Mouse (Mus musculus) c-Kit-negative CD71-positive TER-119-positive erythroid progenitor cells, embryonic 14.5 days (primary cell): ENCODE measurements around the gene Gm10842.

ENCODE experiments used
- DNase-seq: peaks from one replicate; pipeline ENCODE4 v3.0.0-alpha.2; 2013; ENCODE audit warnings: low read depth, low spot score

The Gm10842 gene

DNA sequence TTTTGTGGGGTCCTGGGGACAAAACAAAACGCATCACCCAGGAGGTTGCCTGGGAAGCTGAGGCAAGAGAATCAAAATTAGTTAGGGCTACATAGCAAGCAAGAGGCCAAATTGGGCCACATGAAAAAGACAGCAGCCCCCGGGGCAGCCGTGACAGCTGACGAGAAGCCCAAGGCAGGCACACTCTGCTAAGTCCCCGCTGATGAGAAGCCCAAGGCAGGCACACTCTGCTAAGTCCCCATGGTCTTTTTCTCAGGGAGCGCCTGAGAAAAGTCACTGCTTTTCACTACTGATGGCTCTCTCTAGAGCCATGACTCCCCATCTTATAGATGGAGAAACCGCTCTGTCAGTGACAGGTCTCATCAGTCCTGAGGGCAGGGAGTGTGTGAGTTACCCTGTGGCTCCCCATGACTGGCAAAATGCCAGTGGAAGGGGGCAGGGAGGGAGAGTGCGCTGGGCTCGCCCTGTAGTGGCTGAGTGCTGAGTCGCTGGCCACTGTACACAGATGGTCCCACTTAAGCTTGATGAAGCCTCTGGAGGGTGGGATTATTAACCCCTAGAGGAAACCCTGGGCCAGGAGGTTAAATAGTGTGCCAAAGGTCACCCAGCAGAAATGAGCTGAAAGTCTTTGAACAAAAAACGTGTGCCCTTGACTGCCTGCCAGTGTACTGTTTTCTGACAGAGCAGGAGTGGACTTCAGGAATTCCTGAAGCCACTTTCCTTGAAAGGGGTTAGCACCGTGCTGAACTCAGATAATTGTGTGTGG, 6.6 kb downstream of the Gm10842 start:
- peak; percentile 70 for DNase-seq

DNA sequence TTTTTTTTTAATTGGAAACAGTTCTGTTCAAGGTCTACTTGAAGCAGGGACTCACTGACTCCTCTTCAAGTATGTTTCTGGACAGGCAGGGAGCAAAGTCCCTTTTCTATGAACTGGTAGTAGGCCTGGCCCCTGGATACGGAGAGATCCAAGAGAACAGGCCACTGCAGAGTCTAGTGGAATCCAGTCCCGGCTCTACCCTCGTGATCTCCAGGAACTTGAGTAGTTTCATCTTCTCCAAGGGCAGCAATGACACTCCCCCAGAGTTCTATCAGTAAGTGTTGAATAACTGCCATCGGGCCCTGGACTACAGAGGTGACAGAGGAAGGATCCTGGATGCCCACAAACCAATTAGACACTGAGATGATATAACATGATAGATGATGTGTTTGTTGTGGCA, 9.2 kb downstream of the Gm10842 start:
- no peak for DNase-seq

DNA sequence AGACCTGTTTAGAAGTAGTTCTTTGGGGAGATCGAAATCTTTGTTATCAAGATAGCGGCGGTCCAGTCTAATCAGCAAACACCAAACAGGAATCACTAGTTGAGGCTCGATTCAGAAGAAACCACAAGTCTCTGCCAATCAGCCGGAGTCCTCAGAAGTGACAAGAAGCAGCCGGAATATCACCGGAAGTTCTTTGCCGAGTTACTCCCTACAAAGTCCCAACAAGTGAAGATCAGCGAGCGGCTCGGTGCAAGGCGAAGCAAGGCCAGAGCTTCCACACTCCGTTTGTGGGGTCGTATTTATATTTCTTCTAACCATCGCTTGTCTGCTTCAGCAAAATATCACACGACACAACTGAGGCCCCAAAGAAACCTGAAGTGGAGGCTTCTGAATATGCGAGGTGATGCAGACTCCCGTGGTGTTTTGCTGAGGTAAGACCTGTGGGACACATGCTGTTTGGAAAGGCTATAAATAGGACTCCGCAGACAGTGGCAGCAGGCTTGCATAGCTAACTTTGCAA, 10.1 kb downstream of the Gm10842 start:
- DNase-seq: no peak

DNA sequence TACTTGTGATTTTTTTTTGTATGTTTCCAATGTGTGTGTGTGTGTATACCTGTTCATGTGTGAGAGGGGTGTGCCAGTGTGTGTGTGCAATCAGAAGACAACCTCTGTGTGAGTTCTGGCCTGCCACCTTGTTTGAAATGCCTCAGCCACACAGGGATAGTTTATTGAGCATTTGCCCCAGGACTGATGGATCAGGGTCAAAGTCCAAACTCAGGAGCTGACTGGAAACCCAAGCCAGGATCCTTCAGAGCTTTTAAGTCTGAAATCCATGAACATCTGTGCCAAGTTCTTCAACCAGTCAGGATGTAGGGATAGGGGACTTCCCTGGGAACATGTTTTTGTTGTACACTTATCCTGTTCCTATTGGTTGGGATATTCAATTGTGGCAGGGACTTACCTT, 11.4 kb downstream of the Gm10842 start:
- no peak for DNase-seq

DNA sequence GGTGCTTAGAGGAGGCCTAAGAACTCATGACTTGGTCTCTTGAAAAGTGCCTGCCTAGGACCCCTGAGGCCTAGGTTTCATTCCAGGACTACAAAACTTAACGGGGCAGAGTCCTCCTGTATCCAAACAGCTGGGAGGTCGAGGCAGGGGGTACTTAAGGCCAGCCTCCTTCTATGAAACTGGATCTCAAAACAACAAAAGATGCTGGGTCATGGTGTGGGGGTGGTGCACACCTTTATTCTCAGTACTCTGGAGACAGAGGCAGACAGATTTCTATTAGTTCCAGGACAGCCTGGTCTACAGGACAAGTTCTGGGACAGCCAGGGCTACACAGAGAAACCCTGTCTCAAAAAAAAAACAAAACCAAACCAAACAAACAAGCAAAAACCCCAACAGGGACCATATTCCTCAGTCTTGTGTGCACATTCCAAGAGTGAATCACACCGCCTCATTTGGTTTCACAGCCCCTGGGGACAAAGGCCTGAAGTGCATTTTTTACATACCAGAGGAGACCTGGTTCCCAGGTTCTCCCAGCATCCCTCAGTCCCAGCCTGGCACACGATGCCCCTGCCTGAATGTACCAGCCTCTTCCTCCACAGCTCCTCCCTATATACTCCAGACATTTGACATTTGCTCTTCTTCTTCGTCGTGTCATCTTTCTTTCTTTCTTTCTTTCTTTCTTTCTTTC, 13.1 kb downstream of the Gm10842 start:
- DNase-seq: no peak

DNA sequence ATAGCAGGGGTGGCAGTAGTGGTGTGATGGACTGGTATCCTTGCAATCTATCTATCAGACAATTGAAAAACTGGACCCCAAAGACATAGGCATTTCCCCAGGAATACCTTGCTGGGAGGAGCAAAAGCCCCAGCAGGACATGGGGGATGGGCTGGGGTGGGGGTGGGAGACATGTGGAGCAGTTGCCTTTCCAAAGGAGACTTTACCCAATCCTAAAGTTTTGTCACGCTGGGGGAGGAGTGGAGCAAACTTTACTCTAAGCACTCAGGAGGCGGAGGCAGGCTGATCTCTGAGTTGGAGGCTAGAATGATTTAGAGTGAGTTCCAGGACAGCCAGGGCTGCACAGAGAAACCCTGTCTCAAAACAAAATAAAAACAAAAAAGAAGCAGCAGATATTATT, 14.7 kb downstream of the Gm10842 start:
- DNase-seq: no peak

DNA sequence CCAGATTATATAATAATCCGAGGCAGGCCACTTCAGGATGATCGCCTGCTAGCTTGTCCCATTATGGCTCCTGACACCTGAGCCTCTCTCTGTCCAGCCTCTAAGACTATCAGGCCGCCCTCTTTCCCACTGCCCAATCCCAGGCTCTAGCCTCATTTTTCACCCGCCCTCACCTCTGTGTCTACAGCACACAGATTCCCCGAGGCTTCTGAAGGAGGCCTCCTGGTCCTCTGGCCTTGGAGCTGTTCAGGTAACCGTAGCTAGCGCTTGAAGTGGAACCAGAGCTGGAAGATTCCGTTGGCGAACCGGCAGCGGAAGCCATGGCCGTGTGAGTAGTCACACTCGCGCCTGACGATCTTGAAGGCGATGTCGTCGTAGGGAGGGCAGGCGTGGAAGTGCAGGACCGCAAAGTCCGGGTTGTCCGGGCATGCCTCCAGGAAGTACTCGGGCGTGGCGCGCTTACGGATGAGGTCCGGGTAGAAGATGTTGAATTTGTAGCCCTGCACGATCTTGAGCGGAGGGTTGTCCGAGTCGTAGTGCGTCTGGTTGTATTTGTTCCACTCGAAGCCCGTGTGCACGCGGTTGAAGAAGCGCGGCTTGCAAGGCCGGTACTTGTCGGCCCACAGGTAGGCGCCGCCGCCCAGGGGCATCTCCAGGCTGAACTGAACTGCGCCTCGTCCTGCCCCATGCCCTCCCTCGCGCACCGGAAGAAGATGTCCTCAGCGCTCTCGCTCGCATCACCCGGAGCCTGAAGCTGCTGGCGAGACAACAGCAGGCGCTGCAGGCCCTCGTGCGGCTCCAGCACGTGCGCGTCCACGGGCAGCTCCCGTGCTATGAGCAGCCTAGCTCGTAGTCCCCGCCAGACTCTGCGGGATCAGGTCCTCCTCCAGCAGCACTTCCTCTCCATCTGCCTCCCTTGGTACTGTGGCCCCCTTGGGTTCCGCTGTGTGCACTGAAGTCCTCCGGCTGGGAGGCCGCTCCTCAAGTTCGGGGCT, 18.1 kb downstream of the Gm10842 start:
- DNase-seq: no peak

DNA sequence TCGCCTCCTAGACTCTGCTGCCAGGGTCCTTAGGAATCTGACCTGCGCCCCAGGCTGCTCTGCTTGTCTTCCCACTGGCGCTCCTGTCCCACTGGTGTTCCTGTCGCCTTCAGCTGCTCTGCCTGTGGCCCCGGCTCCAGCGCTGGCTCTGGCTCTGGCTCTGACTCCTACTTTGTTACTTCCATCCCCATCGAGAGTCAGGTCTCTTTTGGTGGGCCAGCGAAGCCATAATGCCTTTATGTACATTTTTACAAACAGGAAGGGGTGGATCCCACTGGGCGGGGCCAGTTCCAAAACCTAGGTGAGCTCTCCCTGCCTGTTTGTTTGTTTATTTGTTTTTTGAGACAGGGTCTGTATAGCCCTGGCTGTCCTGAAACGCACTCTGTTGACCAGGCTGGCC, 20.1 kb downstream of the Gm10842 start:
- DNase-seq: no peak

DNA sequence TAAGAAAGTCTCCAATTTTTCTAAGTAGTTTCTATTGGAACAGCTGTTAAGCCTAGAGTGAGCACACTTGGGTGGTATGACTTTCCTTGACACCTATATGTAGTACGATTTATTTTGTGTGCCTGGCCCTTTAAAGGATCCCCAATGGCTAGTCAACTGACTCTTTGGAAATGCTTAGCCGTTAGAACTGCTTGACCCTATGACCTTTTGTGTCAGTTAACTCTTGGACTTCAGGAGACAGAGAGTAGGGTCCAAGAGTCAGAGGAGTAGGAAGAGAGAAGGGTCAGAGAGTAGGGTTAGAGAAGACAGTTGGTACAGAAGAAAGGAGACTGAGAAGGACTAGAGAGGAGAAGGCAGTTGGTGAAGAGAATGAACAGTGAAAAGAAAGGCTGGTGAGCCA, 31.8 kb downstream of the Gm10842 start, which contains the start of gene Tlk2:
TSS of gene Tlk2 (plus strand) at position 292 of the 400 bp plus-strand sequence.
- DNase-seq: no peak

DNA sequence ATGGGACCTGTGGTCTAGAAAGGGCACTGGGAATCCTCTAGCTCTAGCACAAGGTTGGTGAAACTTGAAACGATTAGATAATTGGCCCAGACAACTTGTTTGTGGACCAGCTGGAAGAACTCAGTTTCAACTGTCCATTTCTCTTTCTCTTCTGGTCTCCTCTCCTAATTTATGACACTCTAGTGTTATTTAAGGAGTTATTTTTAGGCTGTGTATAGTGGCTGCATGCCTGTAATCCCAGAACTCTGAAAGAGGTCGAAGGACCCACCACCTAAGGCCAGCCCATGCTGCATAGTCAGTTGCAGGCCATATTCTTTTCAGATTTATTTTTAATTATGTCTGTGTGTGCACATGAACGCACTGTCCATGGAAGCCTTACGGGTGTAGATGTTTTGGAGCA, 32.8 kb downstream of the Gm10842 start:
- no peak for DNase-seq

DNA sequence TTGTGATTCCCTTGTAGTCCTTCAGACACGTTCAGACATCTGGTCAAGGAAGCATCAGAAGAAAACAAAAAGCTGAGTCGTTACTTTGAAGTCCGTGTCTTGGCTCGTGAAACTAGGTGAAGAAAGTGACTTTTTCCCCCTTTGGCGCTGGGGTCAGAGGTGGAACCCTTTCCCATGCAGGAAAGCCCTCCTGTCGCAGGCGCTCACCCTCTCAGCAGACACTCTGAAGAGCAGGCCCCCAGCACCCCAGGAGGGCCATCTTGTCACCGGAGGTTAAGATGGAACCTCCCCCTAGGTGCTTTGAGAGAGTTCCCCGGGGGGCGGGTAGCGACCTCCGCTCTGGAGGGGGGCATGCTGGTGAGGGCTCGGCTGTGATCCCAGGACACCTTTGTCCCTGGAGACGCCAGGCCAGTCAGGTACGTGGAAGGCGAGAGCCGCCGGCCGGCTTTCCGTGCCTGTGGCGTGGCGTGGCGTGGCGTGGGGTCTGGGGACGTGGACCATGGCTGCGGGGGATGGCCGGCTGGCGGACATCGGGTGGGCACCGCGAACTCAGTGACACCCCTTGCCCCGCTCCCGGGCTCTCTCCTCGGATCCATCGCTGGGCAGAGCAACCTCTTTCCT, 33.9 kb downstream of the Gm10842 start:
- DNase-seq: peak; percentile 36

DNA sequence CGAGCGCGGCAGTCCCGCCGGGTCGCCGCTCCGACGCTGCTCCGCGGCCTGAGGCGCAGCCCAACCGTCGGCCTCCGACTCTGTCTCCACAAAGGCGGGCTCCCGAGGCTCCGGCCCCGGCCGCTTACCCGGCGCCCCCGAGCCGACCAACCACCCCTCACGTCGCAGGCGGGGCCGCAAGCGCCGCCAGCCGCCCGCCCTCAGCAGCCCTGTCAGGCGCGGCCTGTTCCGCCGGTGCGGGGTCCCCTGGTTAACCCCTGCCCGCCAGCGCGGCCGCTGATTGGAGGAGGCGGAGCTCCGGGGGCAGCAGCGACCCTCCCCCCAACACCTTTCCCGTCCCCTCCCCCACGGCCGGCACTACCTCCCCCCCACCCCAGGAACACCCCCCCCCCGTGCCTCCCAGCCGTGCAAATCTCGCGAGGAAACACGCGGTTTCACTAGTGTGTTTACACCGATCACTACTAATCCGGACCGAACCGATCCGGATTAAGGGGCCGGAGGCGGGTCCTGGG, 34.5 kb downstream of the Gm10842 start:
- peak; percentile 78 for DNase-seq

DNA sequence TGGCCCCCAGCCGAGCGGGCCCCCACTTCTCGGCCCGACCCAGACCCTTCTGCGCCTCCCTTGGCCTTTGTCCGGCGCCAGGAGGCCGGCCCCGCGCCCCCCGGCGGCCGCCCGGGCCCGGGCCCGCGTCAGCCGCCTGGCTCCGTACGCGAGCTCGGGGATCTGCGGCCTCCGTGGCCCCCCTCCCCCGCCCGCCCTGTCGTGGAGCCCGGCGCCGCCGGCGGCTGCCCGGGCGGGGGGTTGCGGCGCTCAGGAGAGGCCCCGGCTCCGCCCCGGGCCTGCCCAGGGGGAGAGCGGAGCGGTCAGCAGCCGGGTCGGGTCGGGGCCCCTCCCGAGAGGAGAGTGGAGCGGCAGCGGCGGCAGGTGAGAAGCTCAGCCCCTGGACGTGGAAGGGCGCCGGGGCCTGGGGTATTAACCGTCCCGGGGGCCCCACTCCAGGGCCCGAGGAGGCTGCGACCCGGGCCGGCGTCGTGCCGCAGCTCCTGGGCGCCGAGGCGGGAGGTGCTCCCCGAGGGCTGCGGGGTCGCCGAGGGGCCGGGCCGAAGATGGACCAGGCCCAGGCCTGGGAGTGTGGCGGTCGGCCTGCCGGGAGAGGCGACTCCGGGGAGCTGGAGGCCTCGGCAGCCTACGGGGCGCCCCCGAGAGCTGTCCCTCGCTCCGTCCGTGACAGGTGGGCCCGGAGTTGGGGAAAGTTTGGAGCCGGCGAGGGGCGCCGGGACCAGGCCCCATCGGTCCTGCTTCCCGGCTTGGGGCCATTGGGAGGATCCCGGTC, 35.2 kb downstream of the Gm10842 start:
- DNase-seq: peak; percentile 41

DNA sequence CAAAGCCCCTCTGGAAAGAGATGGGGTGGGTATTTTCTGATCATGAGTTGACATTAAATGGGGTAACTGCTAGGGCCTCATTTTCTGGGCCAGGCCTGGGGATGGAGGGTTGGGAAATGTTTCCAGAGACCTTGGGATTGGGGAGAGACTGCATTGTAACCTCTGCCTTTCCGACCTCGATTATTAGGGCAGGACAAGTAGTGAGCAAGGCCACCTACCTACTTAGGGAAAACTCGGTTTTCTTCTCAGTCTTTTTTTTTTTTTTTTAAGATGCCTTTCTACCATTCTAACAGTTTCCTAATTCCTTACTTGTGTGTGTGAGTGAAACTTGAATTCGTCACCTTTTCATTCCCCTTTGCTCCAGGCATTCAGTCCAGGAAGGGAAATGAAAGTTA, 35.8 kb downstream of the Gm10842 start:
- DNase-seq: no peak

DNA sequence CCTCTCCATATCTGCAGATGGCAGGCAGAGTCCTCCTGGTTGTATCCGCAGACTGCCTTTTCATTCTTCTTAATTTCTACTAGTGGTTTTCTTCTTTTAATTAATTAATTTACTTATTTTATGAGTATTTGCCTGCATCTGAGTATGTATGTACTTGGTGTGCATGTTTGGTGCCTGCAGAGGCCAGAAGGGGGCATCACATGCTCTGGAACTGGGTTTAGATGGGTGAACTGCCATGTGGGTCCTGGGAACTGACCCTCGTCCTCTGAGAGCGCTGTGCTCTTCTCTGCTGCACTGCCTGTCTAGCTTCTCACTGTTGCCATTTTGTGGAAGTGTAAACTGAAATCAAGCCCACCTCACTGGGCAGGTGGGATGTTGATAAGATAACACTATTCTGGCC, 38.0 kb downstream of the Gm10842 start:
- DNase-seq: no peak

DNA sequence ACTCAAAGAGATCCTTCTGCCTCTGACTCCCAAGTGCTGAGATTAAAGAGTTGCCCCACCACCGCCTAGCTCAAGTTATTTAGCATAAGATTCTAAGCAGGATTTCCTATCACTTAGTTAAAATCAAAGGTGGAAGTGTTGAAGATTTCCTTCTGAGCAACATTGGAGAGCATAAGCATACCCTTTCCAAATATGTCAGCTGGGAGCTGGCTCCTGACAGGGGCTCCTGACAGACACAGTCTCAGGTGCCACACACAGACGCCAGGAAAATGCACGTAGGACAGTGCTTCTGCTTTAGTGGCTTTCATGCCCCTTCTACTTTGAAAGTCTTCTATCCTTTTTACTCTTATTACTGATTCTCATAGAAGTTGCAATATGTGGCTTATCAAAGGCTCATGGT, 45.5 kb downstream of the Gm10842 start:
- DNase-seq: no peak
